Mouse (Mus musculus): ENCODE results near the gene Erich6. TPM values are rescaled to one million over a fixed set of nuclear protein-coding genes. Genes with fewer than 3 reads are reported as not detected.

The Erich6 gene
- polyA plus RNA-seq, 1 experiment from 2014 or later, result not detected

GRCm38 (mm10) chr3:58653907-58654306 is 16.9 kb upstream of the Erich6 start:
- no peaks in the 10 kb centered on the region for H3K9me3 ChIP-seq (ENCODE audit: low read length)
- no peaks in the 10 kb centered on the region for H3K4me1 ChIP-seq (ENCODE audit: insufficient read depth, low read depth, low read length)
- H3K9ac ChIP-seq (replicated peaks; ENCODE audit: low read depth), result no peak overlapping the region
- no peaks in the 10 kb centered on the region for H3K36me3 ChIP-seq (ENCODE audit: insufficient read depth, low read length)
- H3K4me3 ChIP-seq (ENCODE audit: low read depth, low read length), result no peak overlapping the region
- ATAC-seq (no peak), DNase-seq (ENCODE audit: low spot score) (peak; percentile 52)
- peak; percentile 52 for TF ChIP-seq CTCF (IDR thresholded peaks at IDR 0.05)
- TF ChIP-seq EP300 (IDR thresholded peaks at IDR 0.05), result no peak
- no peak overlapping the region for H3K4me2 ChIP-seq (replicated peaks; ENCODE audit: low read depth, low read length)
- WGBS, result 61% methylated on average over 5 of the region's 5 CpGs
- H3K27me3 ChIP-seq (replicated peaks; ENCODE audit: insufficient read depth, low read length), result no peaks in the 10 kb centered on the region
- H3K27ac ChIP-seq (ENCODE audit: low read length), result no peak overlapping the region

- TF ChIP-seq EP300 (IDR thresholded peaks at IDR 0.05) (no peak), CTCF (IDR thresholded peaks at IDR 0.05) (no peak)
- Histone ChIP-seq H3K4me1 (ENCODE audit: insufficient read depth, low read depth, low read length) (no peaks in the 10 kb centered on the region), H3K9me3 (ENCODE audit: low read length) (no peaks in the 10 kb centered on the region), H3K27me3 (replicated peaks; ENCODE audit: insufficient read depth, low read length) (no peaks in the 10 kb centered on the region), H3K9ac (replicated peaks; ENCODE audit: low read depth) (no peak overlapping the region), H3K4me2 (replicated peaks; ENCODE audit: low read depth, low read length) (no peak overlapping the region), H3K27ac (ENCODE audit: low read length) (no peak overlapping the region), H3K36me3 (ENCODE audit: insufficient read depth, low read length) (no peaks in the 10 kb centered on the region), H3K4me3 (ENCODE audit: low read depth, low read length) (no peak overlapping the region)
- ATAC-seq (no peak), DNase-seq (ENCODE audit: low spot score) (no peak)
- WGBS, result 53% methylated on average over 4 of the region's 4 CpGs
Measured at GRCm38 (mm10) chr3:58650328-58650727, 13.3 kb upstream of the Erich6 start.

GRCm38 (mm10) chr3:58647179-58647578 is 10.2 kb upstream of the Erich6 start:
- no peak for ATAC-seq

GRCm38 (mm10) chr3:58646180-58646579 is 9.2 kb upstream of the Erich6 start:
- Histone ChIP-seq H3K9me3 (ENCODE audit: low read length) (no peaks in the 10 kb centered on the region), H3K36me3 (ENCODE audit: insufficient read depth, low read length) (no peaks in the 10 kb centered on the region), H3K9ac (replicated peaks; ENCODE audit: low read depth) (no peak overlapping the region), H3K27ac (ENCODE audit: low read length) (no peak overlapping the region), H3K4me3 (ENCODE audit: low read depth, low read length) (no peak overlapping the region), H3K4me1 (ENCODE audit: insufficient read depth, low read depth, low read length) (no peaks in the 10 kb centered on the region), H3K27me3 (replicated peaks; ENCODE audit: insufficient read depth, low read length) (no peaks in the 10 kb centered on the region), H3K4me2 (replicated peaks; ENCODE audit: low read depth, low read length) (no peak overlapping the region)
- DNase-seq (ENCODE audit: low spot score) (no peak), ATAC-seq (no peak)
- no peak for TF ChIP-seq EP300 (IDR thresholded peaks at IDR 0.05)
- no peak for TF ChIP-seq CTCF (IDR thresholded peaks at IDR 0.05)
- 71% methylated on average over 4 of the region's 4 CpGs for WGBS

More at GRCm38 (mm10) chr3:58647179-58647578, 10.2 kb upstream of the Erich6 start:
- no peak for DNase-seq (ENCODE audit: low spot score)
- Histone ChIP-seq H3K4me3 (ENCODE audit: low read depth, low read length) (no peak overlapping the region), H3K27ac (ENCODE audit: low read length) (no peak overlapping the region), H3K4me2 (replicated peaks; ENCODE audit: low read depth, low read length) (no peak overlapping the region), H3K27me3 (replicated peaks; ENCODE audit: insufficient read depth, low read length) (no peaks in the 10 kb centered on the region), H3K9ac (replicated peaks; ENCODE audit: low read depth) (no peak overlapping the region), H3K4me1 (ENCODE audit: insufficient read depth, low read depth, low read length) (no peaks in the 10 kb centered on the region), H3K9me3 (ENCODE audit: low read length) (no peaks in the 10 kb centered on the region), H3K36me3 (ENCODE audit: insufficient read depth, low read length) (no peaks in the 10 kb centered on the region)
- 65% methylated on average over 2 of the region's 2 CpGs for WGBS
- TF ChIP-seq CTCF (IDR thresholded peaks at IDR 0.05), result no peak
- TF ChIP-seq EP300 (IDR thresholded peaks at IDR 0.05), result no peak

GRCm38 (mm10) chr3:58631693-58632092 is 5.3 kb downstream of the Erich6 start:
- ATAC-seq (no peak), DNase-seq (ENCODE audit: low spot score) (no peak)
- Histone ChIP-seq H3K27ac (ENCODE audit: low read length) (no peak overlapping the region), H3K27me3 (replicated peaks; ENCODE audit: insufficient read depth, low read length) (no peaks in the 10 kb centered on the region), H3K4me3 (ENCODE audit: low read depth, low read length) (no peak overlapping the region), H3K36me3 (ENCODE audit: insufficient read depth, low read length) (no peaks in the 10 kb centered on the region), H3K9me3 (ENCODE audit: low read length) (no peaks in the 10 kb centered on the region), H3K9ac (replicated peaks; ENCODE audit: low read depth) (no peak overlapping the region), H3K4me1 (ENCODE audit: insufficient read depth, low read depth, low read length) (no peaks in the 10 kb centered on the region), H3K4me2 (replicated peaks; ENCODE audit: low read depth, low read length) (no peak overlapping the region)
- 64% methylated on average over 2 of the region's 2 CpGs for WGBS
- TF ChIP-seq EP300 (IDR thresholded peaks at IDR 0.05) (no peak), CTCF (IDR thresholded peaks at IDR 0.05) (no peak)

- no peak overlapping the region for H3K4me2 ChIP-seq (replicated peaks; ENCODE audit: low read depth, low read length)
- WGBS, result 69% methylated on average over 4 of the region's 4 CpGs
- TF ChIP-seq CTCF (IDR thresholded peaks at IDR 0.05), result no peak
- no peak overlapping the region for H3K4me3 ChIP-seq (ENCODE audit: low read depth, low read length)
- no peaks in the 10 kb centered on the region for H3K27me3 ChIP-seq (replicated peaks; ENCODE audit: insufficient read depth, low read length)
- no peak for ATAC-seq
- no peak for DNase-seq (ENCODE audit: low spot score)
- no peaks in the 10 kb centered on the region for H3K4me1 ChIP-seq (ENCODE audit: insufficient read depth, low read depth, low read length)
- H3K9me3 ChIP-seq (ENCODE audit: low read length), result no peaks in the 10 kb centered on the region
- no peak overlapping the region for H3K9ac ChIP-seq (replicated peaks; ENCODE audit: low read depth)
- no peaks in the 10 kb centered on the region for H3K36me3 ChIP-seq (ENCODE audit: insufficient read depth, low read length)
- H3K27ac ChIP-seq (ENCODE audit: low read length), result no peak overlapping the region
Measured at GRCm38 (mm10) chr3:58624981-58625380, 12.0 kb downstream of the Erich6 start.

Data from lung, postnatal 0 days (tissue).